Mouse (Mus musculus): ENCODE measurements around the gene Jmjd8. TPM values are rescaled to one million over a fixed set of nuclear protein-coding genes. Genes with fewer than 3 reads are reported as not detected.

The Jmjd8 gene
- polyA plus RNA-seq, 1 experiment, result 47.3 TPM

DNA sequence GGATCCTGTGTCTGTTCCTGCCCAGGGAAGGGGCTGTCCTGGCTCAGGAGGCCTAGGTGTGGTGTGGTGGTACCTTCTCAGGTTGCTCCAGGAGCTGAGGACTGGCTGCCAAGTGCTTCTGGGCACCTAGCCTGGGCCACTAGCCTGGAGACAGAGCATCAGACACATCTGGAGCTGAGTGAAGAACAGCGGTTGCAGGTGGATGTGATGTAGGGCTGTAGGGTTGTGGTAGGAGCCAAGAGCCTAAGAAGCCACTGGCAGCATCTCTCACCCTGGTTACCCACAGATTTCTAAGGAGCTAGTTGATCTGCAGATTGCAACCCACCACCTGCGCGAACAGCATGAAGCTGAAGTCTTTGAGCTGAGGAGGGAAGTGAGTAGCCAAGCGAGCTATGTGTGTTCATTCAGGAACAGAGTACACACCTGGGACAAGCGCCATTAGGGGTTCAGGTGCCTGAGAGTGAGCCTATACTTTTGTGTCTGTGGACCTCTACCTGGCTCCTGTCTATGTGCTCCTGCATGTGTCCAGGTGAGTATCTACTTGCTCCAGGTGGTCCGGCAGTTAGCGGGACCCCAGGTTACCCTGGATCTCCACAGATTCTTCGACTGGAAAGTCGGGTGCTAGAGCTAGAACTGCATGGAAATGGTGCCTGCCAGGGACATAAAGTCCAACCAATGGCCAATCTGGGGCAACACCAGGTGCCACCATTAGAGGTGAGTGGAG, 41.7 kb upstream of the Jmjd8 start:
- Histone ChIP-seq H3K27ac (ENCODE audit: insufficient read depth, low read depth, low read length) (no peak overlapping the region), H3K4me3 (ENCODE audit: low read depth, low read length) (no peak overlapping the region), H3K4me1 (ENCODE audit: control insufficient read depth, insufficient read depth, insufficient read length, low read length) (peaks cover 8% of the 10 kb centered on the region), H3K36me3 (ENCODE audit: control insufficient read depth, insufficient read depth, low read length) (peaks cover 7% of the 10 kb centered on the region), H3K27me3 (ENCODE audit: control insufficient read depth, insufficient read depth, low read length) (no peaks in the 10 kb centered on the region)
- 89% methylated on average over 9 of the region's 9 CpGs for WGBS
- no peak for TF ChIP-seq CTCF (IDR thresholded peaks at IDR 0.05; ENCODE audit: extremely low read depth, insufficient read length, insufficient replicate concordance, low read depth, low read length)
- TF ChIP-seq POLR2A (IDR thresholded peaks at IDR 0.05; ENCODE audit: low read depth, low read length), result no peak

DNA sequence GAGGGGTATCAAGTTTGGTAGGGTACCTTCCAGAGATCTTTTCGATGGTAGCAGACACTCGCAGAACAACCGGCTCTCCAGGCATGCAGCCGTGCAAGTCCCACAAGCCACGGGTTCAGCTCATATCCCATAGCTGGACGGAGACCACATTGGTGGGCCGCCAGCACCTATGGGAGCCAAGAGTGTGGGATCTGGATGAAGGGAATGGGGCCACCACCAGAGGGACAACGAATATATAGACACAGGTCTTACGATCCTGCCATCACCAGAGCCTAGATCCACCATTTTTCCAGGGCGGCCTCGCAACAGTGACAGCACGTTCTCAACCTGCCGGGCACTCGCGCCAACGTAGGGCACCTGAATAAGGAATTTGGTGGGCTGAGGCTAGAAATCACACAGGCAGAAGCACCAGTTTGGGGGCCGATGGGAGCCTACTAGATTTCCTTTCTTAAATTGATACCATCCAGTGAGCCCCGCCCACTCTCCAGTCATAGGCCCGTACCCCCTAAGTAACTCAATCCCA, 37.3 kb upstream of the Jmjd8 start:
- H3K27ac ChIP-seq (ENCODE audit: insufficient read depth, low read depth, low read length), result peak overlapping the region; percentile 94
- no peaks in the 10 kb centered on the region for H3K27me3 ChIP-seq (ENCODE audit: control insufficient read depth, insufficient read depth, low read length)
- TF ChIP-seq POLR2A (IDR thresholded peaks at IDR 0.05; ENCODE audit: low read depth, low read length) (no peak), CTCF (IDR thresholded peaks at IDR 0.05; ENCODE audit: extremely low read depth, insufficient read length, insufficient replicate concordance, low read depth, low read length) (no peak)
- 14% methylated on average over 19 of the region's 19 CpGs for WGBS
- H3K4me1 ChIP-seq (ENCODE audit: control insufficient read depth, insufficient read depth, insufficient read length, low read length), result peaks cover 16% of the 10 kb centered on the region
- H3K36me3 ChIP-seq (ENCODE audit: control insufficient read depth, insufficient read depth, low read length), result peaks cover 3% of the 10 kb centered on the region
- H3K4me3 ChIP-seq (ENCODE audit: low read depth, low read length), result peak overlapping the region; percentile 91

DNA sequence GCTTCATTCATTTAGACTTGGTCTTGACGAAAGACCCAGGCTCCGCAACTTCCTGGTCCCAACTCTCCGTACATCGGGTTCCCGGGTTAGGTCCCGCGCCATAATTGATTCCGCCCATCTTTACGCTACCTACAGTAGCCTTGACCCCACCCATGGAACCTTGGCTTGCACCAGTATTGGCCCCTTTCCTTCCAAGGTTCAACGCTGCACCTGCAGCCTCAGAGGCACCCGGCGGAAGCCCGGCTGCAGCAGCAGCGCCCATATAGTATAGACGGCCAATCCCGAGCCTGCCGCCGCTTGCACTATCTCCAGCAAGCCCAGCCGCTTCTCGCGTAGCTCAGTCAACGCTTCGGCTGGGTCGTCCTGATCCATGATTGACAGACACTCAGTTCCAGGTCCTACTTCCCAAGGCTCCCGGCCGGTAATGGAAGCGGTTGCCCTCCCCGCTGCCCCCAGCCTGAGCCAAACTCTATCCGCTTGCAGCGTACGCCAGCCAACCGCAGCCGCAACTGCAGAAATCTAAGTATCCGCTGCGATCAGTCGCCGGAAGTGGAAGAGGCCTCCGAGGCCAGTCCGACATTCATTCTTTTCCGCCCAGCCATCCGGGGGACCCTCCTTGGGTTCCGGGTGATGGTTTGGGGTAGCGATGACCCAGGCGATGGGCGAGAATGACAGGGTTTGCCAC, 36.7 kb upstream of the Jmjd8 start:
- Histone ChIP-seq H3K36me3 (ENCODE audit: control insufficient read depth, insufficient read depth, low read length) (peaks cover 3% of the 10 kb centered on the region), H3K4me1 (ENCODE audit: control insufficient read depth, insufficient read depth, insufficient read length, low read length) (peaks cover 18% of the 10 kb centered on the region), H3K27ac (ENCODE audit: insufficient read depth, low read depth, low read length) (peak overlapping the region; percentile 94), H3K27me3 (ENCODE audit: control insufficient read depth, insufficient read depth, low read length) (no peaks in the 10 kb centered on the region), H3K4me3 (ENCODE audit: low read depth, low read length) (peak overlapping the region; percentile 91)
- TF ChIP-seq CTCF (IDR thresholded peaks at IDR 0.05; ENCODE audit: extremely low read depth, insufficient read length, insufficient replicate concordance, low read depth, low read length), result no peak
- TF ChIP-seq POLR2A (IDR thresholded peaks at IDR 0.05; ENCODE audit: low read depth, low read length), result peak; percentile 59; the same call in 1 of the 2 replicates
- WGBS, result under 1% methylated on average over 45 of the region's 45 CpGs

DNA sequence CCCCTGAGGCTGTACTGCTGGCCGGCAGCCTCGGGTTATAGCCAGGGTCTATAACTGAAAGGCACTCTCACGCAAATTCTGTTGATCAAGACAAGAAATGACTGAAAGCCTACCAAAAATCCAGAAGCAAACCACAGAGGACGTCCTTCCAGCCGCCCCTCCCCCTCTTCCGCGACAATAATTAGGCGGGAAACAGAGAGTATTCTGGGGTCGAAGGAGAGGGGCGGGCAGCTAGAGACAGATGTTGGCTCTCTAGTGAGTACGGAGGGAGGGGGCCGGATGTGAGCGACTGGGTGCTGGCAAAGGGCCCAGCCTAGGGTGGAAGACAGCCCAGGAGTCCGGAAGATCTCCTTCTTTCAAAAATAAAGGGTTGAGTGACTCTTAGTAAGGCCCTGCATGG, 36.1 kb upstream of the Jmjd8 start, which contains the start of gene Fam173a:
Gene Fam173a, minus strand, starts transcription at position 287 of the 400 bp plus-strand sequence.
- WGBS, result 0% methylated on average over 14 of the region's 14 CpGs
- H3K4me3 ChIP-seq (ENCODE audit: low read depth, low read length), result peak within 1 kb of the TSS; percentile 91
- peaks cover 3% of the 10 kb centered on the region for H3K36me3 ChIP-seq (ENCODE audit: control insufficient read depth, insufficient read depth, low read length)
- H3K27me3 ChIP-seq (ENCODE audit: control insufficient read depth, insufficient read depth, low read length), result no peaks in the 10 kb centered on the region
- TF ChIP-seq CTCF (IDR thresholded peaks at IDR 0.05; ENCODE audit: extremely low read depth, insufficient read length, insufficient replicate concordance, low read depth, low read length) (peak; percentile 10; the same call in 1 of the 2 replicates), POLR2A (IDR thresholded peaks at IDR 0.05; ENCODE audit: low read depth, low read length) (no peak)
- H3K4me1 ChIP-seq (ENCODE audit: control insufficient read depth, insufficient read depth, insufficient read length, low read length), result peaks cover 18% of the 10 kb centered on the region
- peak within 1 kb of the TSS; percentile 94 for H3K27ac ChIP-seq (ENCODE audit: insufficient read depth, low read depth, low read length)

DNA sequence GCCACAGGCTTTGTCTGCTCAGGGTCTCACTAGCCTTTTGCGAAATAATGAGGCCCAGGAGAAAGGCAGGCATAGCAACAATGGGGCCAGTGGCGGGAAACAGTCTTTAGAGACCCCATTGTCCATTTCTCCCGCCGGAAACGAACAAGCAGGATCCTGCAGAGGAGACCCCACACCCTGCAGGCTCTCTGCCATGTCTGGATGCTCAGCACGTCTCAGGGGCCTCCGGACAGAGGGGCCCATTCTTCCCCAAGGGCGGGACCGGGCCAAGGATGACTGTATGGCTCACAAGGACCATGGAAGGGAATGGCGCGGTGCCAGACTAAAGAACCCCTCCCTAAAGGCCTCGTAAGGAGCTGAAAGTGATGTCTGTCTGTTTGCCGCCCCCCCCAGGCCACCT, 34.5 kb upstream of the Jmjd8 start:
- H3K36me3 ChIP-seq (ENCODE audit: control insufficient read depth, insufficient read depth, low read length), result peaks cover 3% of the 10 kb centered on the region; the same call in 1 of the 2 replicates
- H3K27ac ChIP-seq (ENCODE audit: insufficient read depth, low read depth, low read length), result no peak overlapping the region
- no peak overlapping the region for H3K4me3 ChIP-seq (ENCODE audit: low read depth, low read length)
- no peak for TF ChIP-seq POLR2A (IDR thresholded peaks at IDR 0.05; ENCODE audit: low read depth, low read length)
- no peak for TF ChIP-seq CTCF (IDR thresholded peaks at IDR 0.05; ENCODE audit: extremely low read depth, insufficient read length, insufficient replicate concordance, low read depth, low read length)
- 85% methylated on average over 13 of the region's 13 CpGs for WGBS
- H3K4me1 ChIP-seq (ENCODE audit: control insufficient read depth, insufficient read depth, insufficient read length, low read length), result peaks cover 18% of the 10 kb centered on the region
- H3K27me3 ChIP-seq (ENCODE audit: control insufficient read depth, insufficient read depth, low read length), result no peaks in the 10 kb centered on the region

DNA sequence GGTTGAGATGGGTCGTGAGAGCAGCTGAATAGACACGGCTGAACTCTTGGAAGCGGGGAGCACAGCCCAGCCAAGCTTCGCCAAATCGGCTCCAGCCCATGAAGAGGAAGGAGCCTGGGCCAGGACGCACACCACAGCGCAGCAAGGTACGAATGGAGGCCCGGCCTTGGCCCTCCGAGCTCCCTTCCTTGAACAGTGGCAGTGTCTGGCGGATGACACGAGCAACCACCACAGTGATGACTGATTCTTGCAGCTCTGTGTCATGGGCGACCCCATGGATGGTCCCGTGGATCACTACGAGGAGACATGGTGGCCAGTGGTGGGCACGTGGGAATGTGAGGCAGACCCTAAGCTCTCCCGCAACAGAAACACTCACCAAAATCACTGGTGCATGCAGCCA, 33.7 kb upstream of the Jmjd8 start:
- H3K4me3 ChIP-seq (ENCODE audit: low read depth, low read length), result no peak overlapping the region

DNA sequence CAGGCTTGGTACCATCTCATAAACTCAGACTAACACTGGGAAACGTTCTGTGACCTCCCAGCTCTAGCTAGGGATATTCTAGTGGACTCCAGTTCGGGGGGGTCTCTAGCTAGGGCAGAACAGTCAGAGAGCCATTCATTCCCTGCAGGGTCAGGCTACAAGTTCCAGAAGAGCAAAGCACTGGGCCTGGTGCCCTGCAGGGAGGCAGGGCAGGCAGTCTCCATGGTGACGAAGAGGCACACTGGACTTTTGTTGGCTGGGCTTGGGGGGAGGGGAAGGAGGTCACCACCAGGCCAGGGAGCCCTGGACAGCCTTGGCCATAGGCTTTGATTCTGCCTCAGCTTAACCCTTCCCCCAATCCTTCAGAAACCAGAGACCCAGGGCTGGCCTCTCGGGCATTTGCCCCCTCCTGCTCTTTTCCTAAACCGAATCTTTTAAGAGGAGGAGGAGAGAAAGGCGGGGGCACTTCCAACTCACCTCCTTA, 33.0 kb upstream of the Jmjd8 start, which contains the start of gene AC134908.4:
Gene AC134908.4, minus strand, starts transcription at position 51 of the 484 bp plus-strand sequence.
- WGBS, result 80% methylated on average over 6 of the region's 6 CpGs
- H3K4me3 ChIP-seq (ENCODE audit: low read depth, low read length), result peak within 1 kb of the TSS; percentile 69
- peaks cover 18% of the 10 kb centered on the region for H3K4me1 ChIP-seq (ENCODE audit: control insufficient read depth, insufficient read depth, insufficient read length, low read length)
- H3K27me3 ChIP-seq (ENCODE audit: control insufficient read depth, insufficient read depth, low read length), result no peaks in the 10 kb centered on the region
- TF ChIP-seq CTCF (IDR thresholded peaks at IDR 0.05; ENCODE audit: extremely low read depth, insufficient read length, insufficient replicate concordance, low read depth, low read length), result no peak
- TF ChIP-seq POLR2A (IDR thresholded peaks at IDR 0.05; ENCODE audit: low read depth, low read length), result no peak
- H3K36me3 ChIP-seq (ENCODE audit: control insufficient read depth, insufficient read depth, low read length), result no peaks in the 10 kb centered on the region
- no peak within 1 kb of the TSS for H3K27ac ChIP-seq (ENCODE audit: insufficient read depth, low read depth, low read length)

More for the DNA sequence above, 33.7 kb upstream of the Jmjd8 start:
- Histone ChIP-seq H3K4me1 (ENCODE audit: control insufficient read depth, insufficient read depth, insufficient read length, low read length) (peaks cover 18% of the 10 kb centered on the region), H3K36me3 (ENCODE audit: control insufficient read depth, insufficient read depth, low read length) (no peaks in the 10 kb centered on the region), H3K27me3 (ENCODE audit: control insufficient read depth, insufficient read depth, low read length) (no peaks in the 10 kb centered on the region), H3K27ac (ENCODE audit: insufficient read depth, low read depth, low read length) (no peak overlapping the region)
- 93% methylated on average over 17 of the region's 17 CpGs for WGBS
- no peak for TF ChIP-seq POLR2A (IDR thresholded peaks at IDR 0.05; ENCODE audit: low read depth, low read length)
- no peak for TF ChIP-seq CTCF (IDR thresholded peaks at IDR 0.05; ENCODE audit: extremely low read depth, insufficient read length, insufficient replicate concordance, low read depth, low read length)

All from small intestine, adult 2 months (tissue).